Mouse (Mus musculus) kidney, postnatal 0 days (tissue): ENCODE measurements at regions not wholly inside any gene's neighbourhood (a gene's known extent, or its start where the extent isn't known, plus 50 kb on each side); places are given as distances from the start of the nearest gene placed in this dataset.
"Not testable (repeated sequence)": the region's sequence is repeated elsewhere in the genome, so short reads cannot be mapped to it uniquely, and the experiment has no call there.

Experiments used
- ATAC-seq: fragments of 200-750 bp; cut with Nextera tagmentation; replicated peaks from 2 replicates; pipeline ENCODE4 v1.8.0; 2017; ENCODE audit warnings: low read depth, moderate number of reproducible peaks, moderate TSS enrichment, moderate library complexity; ENCODE audit not compliant: low FRiP score
- DNase-seq: peaks from one replicate; pipeline ENCODE4 v3.0.0-alpha.2; 2016; ENCODE audit warnings: low spot score
- H3K27ac ChIP-seq: fragments of 300-500 bp; sonication (generic); 2 replicates; pipeline ENCODE4 v1.5.1; 2014; ENCODE audit warnings: mild to moderate bottlenecking
- H3K27me3 ChIP-seq: fragments of 300-500 bp; sonication (generic); 2 replicates; pipeline ENCODE4 v1.6.1; 2014; ENCODE audit warnings: low read length, mixed read lengths; ENCODE audit not compliant: insufficient read depth
- H3K36me3 ChIP-seq: fragments of 300-500 bp; sonication (generic); 2 replicates; pipeline ENCODE4 v1.6.1; 2014; ENCODE audit warnings: low read length, mixed read lengths; ENCODE audit not compliant: insufficient read depth
- H3K4me1 ChIP-seq: fragments of 300-500 bp; sonication (generic); replicated peaks from 2 replicates; pipeline ENCODE4 v1.6.1; 2014; ENCODE audit warnings: antibody characterized with exemption, low read length, mixed read lengths; ENCODE audit not compliant: insufficient read depth
- H3K4me2 ChIP-seq: fragments of 300-500 bp; sonication (generic); 2 replicates; pipeline ENCODE4 v1.6.1; 2014; ENCODE audit warnings: mild to moderate bottlenecking, low read length, moderate library complexity, mixed read lengths
- H3K4me3 ChIP-seq: fragments of 300-500 bp; sonication (generic); replicated peaks from 2 replicates; pipeline ENCODE4 v1.5.1; 2014; ENCODE audit warnings: low read depth, low read length
- H3K9ac ChIP-seq: fragments of 300-500 bp; sonication (generic); 2 replicates; pipeline ENCODE4 v1.6.1; 2014; ENCODE audit warnings: low read depth, low read length
- H3K9me3 ChIP-seq: fragments of 300-500 bp; sonication (generic); replicated peaks from 2 replicates; pipeline ENCODE4 v1.6.1; 2016; ENCODE audit warnings: low read length, inconsistent platforms, mixed read lengths
- CTCF ChIP-seq: IDR thresholded peaks from 2 replicates; pipeline ENCODE4 v1.5.1; 2016; ENCODE audit warnings: antibody characterized with exemption, low read depth, mild to moderate bottlenecking, moderate library complexity
- WGBS: fragments of 180-500 bp; shearing (Covaris S2); extraction: QIAGEN DNeasy Blood & Tissue Kit; methylation state at CpG from one replicate; pipeline ENCODE4 v1.1.7; 2014; 5-methylcytosine and 5-hydroxymethylcytosine counted together

- no peak for TF ChIP-seq CTCF
- Histone ChIP-seq H3K9me3 (no peaks in the 10 kb centered on the region), H3K27me3 (no peaks in the 10 kb centered on the region), H3K4me1 (no peaks in the 10 kb centered on the region), H3K9ac (no peak overlapping the region), H3K4me2 (no peak overlapping the region), H3K4me3 (no peak overlapping the region), H3K27ac (no peak overlapping the region), H3K36me3 (no peaks in the 10 kb centered on the region)
- DNase-seq, result no peak
- no peak for ATAC-seq
Measured at GRCm38 (mm10) chr8:63829096-63829495, 123.0 kb downstream of the Sgo2b start.

- no peak overlapping the region for H3K27ac ChIP-seq
- H3K27me3 ChIP-seq, result no peaks in the 10 kb centered on the region
- H3K4me1 ChIP-seq, result no peaks in the 10 kb centered on the region
- H3K9ac ChIP-seq, result no peak overlapping the region
- no peaks in the 10 kb centered on the region for H3K9me3 ChIP-seq
- no peak for DNase-seq
- ATAC-seq, result no peak
- no peak overlapping the region for H3K4me2 ChIP-seq
- H3K36me3 ChIP-seq, result no peaks in the 10 kb centered on the region
- no peak for TF ChIP-seq CTCF
- no peak overlapping the region for H3K4me3 ChIP-seq
Measured at GRCm38 (mm10) chr8:63828141-63828540, 123.9 kb downstream of the Sgo2b start.

DNA sequence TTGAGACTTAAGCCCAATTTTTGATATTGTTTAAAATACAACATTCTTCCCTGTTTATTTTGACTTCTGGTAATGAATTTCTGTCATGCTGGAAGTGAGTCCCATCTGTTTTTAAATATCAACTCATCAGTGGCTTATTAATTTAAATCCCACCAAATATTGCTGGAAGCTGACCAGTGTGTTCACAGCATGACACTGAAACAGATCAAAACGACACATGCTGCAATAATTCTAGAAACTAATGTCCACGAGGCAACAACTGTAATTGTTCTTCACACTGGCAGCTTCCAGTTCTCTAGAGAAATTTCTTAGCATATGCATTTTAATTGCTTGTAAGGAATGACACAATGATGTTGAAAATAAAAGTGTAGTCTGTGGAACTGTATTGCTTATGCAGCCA is 167.6 kb downstream of the Sgo2b start:
- no peak for ATAC-seq
- no peaks in the 10 kb centered on the region for H3K9me3 ChIP-seq
- 60% methylated on average over 2 of the region's 2 CpGs for WGBS

DNA sequence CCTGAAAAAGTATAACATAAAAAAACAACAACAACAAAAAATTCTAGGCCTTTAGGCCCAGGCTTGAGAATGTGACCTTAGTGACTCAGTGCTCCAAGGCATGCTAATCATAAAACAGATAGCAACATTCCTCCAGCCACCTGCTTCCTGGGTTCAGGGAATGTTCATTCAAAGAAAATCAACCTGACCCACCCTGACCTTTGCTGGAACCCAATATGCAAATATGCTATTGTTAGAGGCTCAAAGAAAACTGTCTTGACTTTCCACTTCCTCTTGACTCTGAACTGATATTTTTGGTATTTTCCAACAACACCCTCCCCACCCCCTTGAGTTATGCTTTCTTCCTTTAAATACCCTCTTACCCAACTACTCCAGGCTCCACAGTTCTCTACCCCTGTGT is 191.2 kb downstream of the Sgo2b start:
- no peak for DNase-seq
- H3K27ac ChIP-seq, result no peak overlapping the region
- no peaks in the 10 kb centered on the region for H3K36me3 ChIP-seq
- no peaks in the 10 kb centered on the region for H3K4me1 ChIP-seq
- H3K27me3 ChIP-seq, result no peaks in the 10 kb centered on the region
- no peak overlapping the region for H3K4me3 ChIP-seq
- no peak for TF ChIP-seq CTCF
- no peak overlapping the region for H3K9ac ChIP-seq
- no peak overlapping the region for H3K4me2 ChIP-seq
- ATAC-seq, result no peak
- H3K9me3 ChIP-seq, result no peaks in the 10 kb centered on the region

More for the DNA sequence above, 167.6 kb downstream of the Sgo2b start:
- no peak overlapping the region for H3K9ac ChIP-seq
- H3K27me3 ChIP-seq, result no peaks in the 10 kb centered on the region
- no peak for TF ChIP-seq CTCF
- no peaks in the 10 kb centered on the region for H3K4me1 ChIP-seq
- no peak for DNase-seq
- no peak overlapping the region for H3K4me2 ChIP-seq
- no peak overlapping the region for H3K27ac ChIP-seq
- H3K36me3 ChIP-seq, result no peaks in the 10 kb centered on the region
- no peak overlapping the region for H3K4me3 ChIP-seq

DNA sequence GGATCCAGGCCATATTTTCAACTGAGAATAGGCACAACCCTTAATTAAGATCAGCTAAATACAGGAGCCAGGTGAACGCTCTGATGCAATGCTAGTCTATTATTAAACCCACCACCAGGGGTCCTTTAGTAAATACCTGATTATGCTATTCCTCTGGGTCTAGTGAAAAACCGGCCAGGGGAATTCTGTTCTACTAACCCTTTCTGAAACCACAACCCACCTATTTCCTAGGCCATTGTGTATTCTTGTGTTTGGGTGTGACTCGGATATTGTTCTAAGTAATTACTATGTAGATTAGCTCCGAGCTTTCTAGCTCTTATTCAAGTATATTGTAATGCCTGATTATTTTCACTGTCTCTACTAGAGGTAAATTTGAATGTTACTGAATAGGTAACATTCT is 192.1 kb downstream of the Sgo2b start:
- DNase-seq, H3K4me1 ChIP-seq, H3K4me2 ChIP-seq, H3K9me3 ChIP-seq, H3K27ac ChIP-seq, H3K9ac ChIP-seq, H3K27me3 ChIP-seq, H3K4me3 ChIP-seq, H3K36me3 ChIP-seq, ATAC-seq: not testable (repeated sequence)
- WGBS, result 88% methylated on average over 4 of the region's 4 CpGs

DNA sequence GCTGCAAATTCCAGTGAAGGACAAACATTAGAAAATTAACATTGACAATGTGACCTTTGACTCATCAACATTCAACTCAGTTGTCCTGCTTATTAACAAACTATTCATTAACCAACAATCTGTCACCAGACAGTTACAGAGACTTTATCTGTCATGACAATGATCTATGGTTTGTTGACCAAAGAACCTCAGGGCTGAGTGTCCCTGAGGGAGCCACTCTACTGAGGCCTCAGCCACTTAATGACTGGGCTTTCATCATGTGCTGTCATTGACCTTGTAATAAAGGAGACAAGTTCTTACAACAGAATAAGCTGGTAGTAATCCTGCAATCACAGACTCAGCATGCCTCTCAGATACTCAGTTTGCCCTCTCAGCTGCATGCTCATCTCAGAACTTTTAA is 196.8 kb downstream of the Sgo2b start:
- no peaks in the 10 kb centered on the region for H3K9me3 ChIP-seq
- TF ChIP-seq CTCF, result no peak
- no peak overlapping the region for H3K9ac ChIP-seq
- H3K4me3 ChIP-seq, result no peak overlapping the region
- H3K4me2 ChIP-seq, result no peak overlapping the region
- no peak overlapping the region for H3K27ac ChIP-seq
- H3K36me3 ChIP-seq, result no peaks in the 10 kb centered on the region
- H3K27me3 ChIP-seq, result no peaks in the 10 kb centered on the region
- peak; percentile 75 for ATAC-seq
- no peaks in the 10 kb centered on the region for H3K4me1 ChIP-seq
- DNase-seq, result peak; percentile 2

DNA sequence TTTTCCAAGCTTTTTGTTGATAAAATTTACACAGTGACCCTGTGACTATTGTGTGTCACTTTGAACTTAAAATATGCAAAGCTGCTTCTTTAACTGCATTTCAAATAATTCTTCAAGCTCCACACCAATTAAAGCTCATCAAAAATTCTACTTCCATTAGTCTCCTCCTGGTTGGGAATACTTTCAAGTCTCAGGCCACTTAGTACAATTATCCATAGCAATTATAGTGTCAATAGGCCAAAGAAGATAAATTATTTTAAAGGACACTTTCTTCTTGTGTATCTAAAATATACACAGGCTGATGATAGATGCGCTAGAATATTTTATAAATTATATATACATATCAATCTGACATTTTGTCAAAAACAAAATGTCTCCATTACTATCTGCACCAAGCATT is 197.2 kb downstream of the Sgo2b start:
- no peak for TF ChIP-seq CTCF
- H3K4me2 ChIP-seq, result no peak overlapping the region
- ATAC-seq, result no peak
- no peak overlapping the region for H3K9ac ChIP-seq
- H3K9me3 ChIP-seq, result no peaks in the 10 kb centered on the region
- H3K4me3 ChIP-seq, result no peak overlapping the region
- no peaks in the 10 kb centered on the region for H3K4me1 ChIP-seq
- 77% methylated on average over 1 of the region's 1 CpGs for WGBS
- DNase-seq, result no peak
- no peaks in the 10 kb centered on the region for H3K36me3 ChIP-seq
- H3K27ac ChIP-seq, result no peak overlapping the region
- H3K27me3 ChIP-seq, result no peaks in the 10 kb centered on the region
